Mouse (Mus musculus) liver, embryonic 14.5 days (tissue): ENCODE results near the gene Zdhhc22. TPM values are rescaled to one million over a fixed set of nuclear protein-coding genes. Genes with fewer than 3 reads are reported as not detected.
A peak's percentile ranks its signal among the peaks of the same experiment; 100 is the strongest.

Experiments used
- ATAC-seq: fragments of 200-750 bp; cut with Nextera tagmentation; 2 replicates; pipeline ENCODE4 v1.8.0; 2017; ENCODE audit warnings: moderate number of reproducible peaks, mild to moderate bottlenecking, moderate library complexity; ENCODE audit not compliant: insufficient read depth
- DNase-seq, 3 experiments: peaks; one replicate each; pipeline ENCODE4 v3.0.0-alpha.2; 2012 to 2013; ENCODE audit warnings: low read depth in 3 of 3, low spot score in 3 of 3
- H3K27ac ChIP-seq: fragments of 300-500 bp; sonication (generic); 2 replicates; pipeline ENCODE4 v1.5.1; 2014; ENCODE audit warnings: moderate library complexity, mild to moderate bottlenecking, control low read depth, inconsistent platforms
- H3K27me3 ChIP-seq: fragments of 300-500 bp; sonication (generic); 2 replicates; pipeline ENCODE4 v1.6.1; 2014; ENCODE audit warnings: mild to moderate bottlenecking, low read length, moderate library complexity; ENCODE audit not compliant: control insufficient read depth, insufficient read depth
- H3K36me3 ChIP-seq: fragments of 300-500 bp; sonication (generic); replicated peaks from 2 replicates; pipeline ENCODE4 v1.6.1; 2014; ENCODE audit warnings: low read depth; ENCODE audit not compliant: control insufficient read depth, insufficient read depth
- H3K4me1 ChIP-seq, 2 experiments: fragments of 200-500 bp in 1 of 2; fragments of 300-500 bp in 1 of 2; sonication (generic) in 1 of 2; replicated peaks; 2 replicates each; pipeline ENCODE4 v1.6.1; 2012 to 2014; ENCODE audit warnings: antibody characterized with exemption in 1 of 2, inconsistent platforms in 1 of 2, low read length in 1 of 2; ENCODE audit not compliant: control insufficient read depth in 2 of 2, insufficient read depth in 2 of 2
- H3K4me2 ChIP-seq: fragments of 300-500 bp; sonication (generic); 2 replicates; pipeline ENCODE4 v1.6.1; 2014; ENCODE audit warnings: low read depth, mild to moderate bottlenecking, control low read depth, moderate library complexity
- H3K4me3 ChIP-seq, 2 experiments: fragments of 200-500 bp in 1 of 2; fragments of 300-500 bp in 1 of 2; sonication (generic) in 1 of 2; 2 replicates each; pipeline ENCODE4 v1.5.1; 2012 to 2014; ENCODE audit warnings: low read depth in 2 of 2, low read length in 2 of 2, mild to moderate bottlenecking in 2 of 2, control low read depth in 1 of 2, inconsistent platforms in 1 of 2, moderate library complexity in 1 of 2; ENCODE audit not compliant: insufficient read depth in 1 of 2
- H3K9ac ChIP-seq: fragments of 300-500 bp; sonication (generic); replicated peaks from 2 replicates; pipeline ENCODE4 v1.6.1; 2014; ENCODE audit warnings: mild to moderate bottlenecking, control low read depth, moderate library complexity
- H3K9me3 ChIP-seq: fragments of 300-500 bp; sonication (generic); 2 replicates; pipeline ENCODE4 v1.6.1; 2016; ENCODE audit warnings: low read length, mixed read lengths; ENCODE audit not compliant: control insufficient read depth
- CTCF ChIP-seq: IDR thresholded peaks from 2 replicates; pipeline ENCODE4 v1.5.1; 2016; ENCODE audit warnings: antibody characterized with exemption, low read depth, control low read depth
- EP300 ChIP-seq: IDR thresholded peaks from 2 replicates; pipeline ENCODE4 v1.6.1; 2016; ENCODE audit warnings: antibody characterized with exemption, low read depth
- WGBS: fragments of 180-500 bp; shearing (Covaris S2); extraction: QIAGEN DNeasy Blood & Tissue Kit; methylation state at CpG from one replicate; pipeline ENCODE4 v1.1.7; 2014; ENCODE audit not compliant: insufficient replicate concordance; 5-methylcytosine and 5-hydroxymethylcytosine counted together
- polyA plus RNA-seq, 2 experiments: library from polyadenylated mRNA; depleted of rRNA in 1 of 2; stranded (reverse) in 1 of 2; unstranded in 1 of 2; fragments of >200 nt; fragmentation: Nextera tagmentation in 1 of 2; extraction: Ambion mirVana in 1 of 2; gene quantifications; 2 replicates each; pipeline versions ENCODE4 v1.2.1 to v1.2.3; 2012 to 2014

Gene Zdhhc22
- polyA plus RNA-seq, 2 experiments = not detected

- H3K4me2 ChIP-seq = no peak overlapping the region
- H3K36me3 ChIP-seq = no peaks in the 10 kb centered on the region
- H3K27me3 ChIP-seq = peaks cover 46% of the 10 kb centered on the region
- no peak for TF ChIP-seq CTCF
- no peak for TF ChIP-seq EP300
- no peaks in the 10 kb centered on the region for H3K9me3 ChIP-seq
- no peak overlapping the region for H3K27ac ChIP-seq
- ATAC-seq (no peak), DNase-seq (no peak)
- 32% methylated on average over 16 of the region's 16 CpGs for WGBS
- no peaks in the 10 kb centered on the region for H3K4me1 ChIP-seq
- H3K9ac ChIP-seq = no peak overlapping the region
- H3K4me3 ChIP-seq = no peak overlapping the region
Measured at GRCm38 (mm10) chr12:86988227-86988626, 2.0 kb downstream of the Zdhhc22 start.

- WGBS = 45% methylated on average over 4 of the region's 4 CpGs
Measured at GRCm38 (mm10) chr12:86986562-86986961, 3.7 kb downstream of the Zdhhc22 start.

GRCm38 (mm10) chr12:86984194-86984555, 6.1 kb downstream of the Zdhhc22 start:
- H3K36me3 ChIP-seq = no peaks in the 10 kb centered on the region
- ATAC-seq (no peak), DNase-seq (no peak)
- H3K9me3 ChIP-seq = no peaks in the 10 kb centered on the region
- no peak overlapping the region for H3K9ac ChIP-seq
- no peaks in the 10 kb centered on the region for H3K4me1 ChIP-seq
- no peak overlapping the region for H3K4me2 ChIP-seq
- TF ChIP-seq CTCF (no peak), EP300 (no peak)
- WGBS = 13% methylated on average over 6 of the region's 6 CpGs
- H3K27ac ChIP-seq = no peak overlapping the region
- H3K27me3 ChIP-seq = peaks cover 25% of the 10 kb centered on the region
- no peak overlapping the region for H3K4me3 ChIP-seq

More at GRCm38 (mm10) chr12:86986562-86986961, 3.7 kb downstream of the Zdhhc22 start:
- ATAC-seq (no peak), DNase-seq (no peak)
- no peaks in the 10 kb centered on the region for H3K36me3 ChIP-seq
- no peak overlapping the region for H3K4me2 ChIP-seq
- no peak overlapping the region for H3K4me3 ChIP-seq
- no peaks in the 10 kb centered on the region for H3K9me3 ChIP-seq
- H3K27ac ChIP-seq = no peak overlapping the region
- TF ChIP-seq EP300 = no peak
- no peak for TF ChIP-seq CTCF
- no peak overlapping the region for H3K9ac ChIP-seq
- peaks cover 49% of the 10 kb centered on the region for H3K27me3 ChIP-seq
- H3K4me1 ChIP-seq = no peaks in the 10 kb centered on the region

GRCm38 (mm10) chr12:86983470-86984193, 6.6 kb downstream of the Zdhhc22 start:
- Histone ChIP-seq H3K4me2 (no peak overlapping the region), H3K27ac (no peak overlapping the region), H3K9me3 (no peaks in the 10 kb centered on the region), H3K4me1 (no peaks in the 10 kb centered on the region), H3K4me3 (no peak overlapping the region), H3K27me3 (peaks cover 19% of the 10 kb centered on the region), H3K36me3 (no peaks in the 10 kb centered on the region), H3K9ac (no peak overlapping the region)
- peak; percentile 15 to 32 (median 28) for DNase-seq
- 5% methylated on average over 28 of the region's 28 CpGs for WGBS
- TF ChIP-seq CTCF (no peak), EP300 (no peak)
- ATAC-seq = no peak

GRCm38 (mm10) chr12:86981180-86981579, 9.1 kb downstream of the Zdhhc22 start:
- WGBS = 20% methylated on average over 9 of the region's 9 CpGs
- ATAC-seq (no peak), DNase-seq (no peak)
- H3K36me3 ChIP-seq = no peaks in the 10 kb centered on the region
- H3K27me3 ChIP-seq = peaks cover 22% of the 10 kb centered on the region
- H3K27ac ChIP-seq = no peak overlapping the region
- no peak overlapping the region for H3K9ac ChIP-seq
- H3K4me3 ChIP-seq = no peak overlapping the region
- no peaks in the 10 kb centered on the region for H3K4me1 ChIP-seq
- H3K4me2 ChIP-seq = no peak overlapping the region
- TF ChIP-seq CTCF (peak; percentile 59), EP300 (no peak)
- H3K9me3 ChIP-seq = no peaks in the 10 kb centered on the region
